Mouse (Mus musculus) cerebellum, adult (tissue): ENCODE measurements around the gene Shank3.

Source experiments
- ATAC-seq: cut with Nextera tagmentation; 2 replicates; pipeline ENCODE4 v1.9.2; 2017; ENCODE audit warnings: mild to moderate bottlenecking, moderate library complexity, mixed read lengths; ENCODE audit not compliant: insufficient number of reproducible peaks, low FRiP score, low TSS enrichment

Gene Shank3

DNA sequence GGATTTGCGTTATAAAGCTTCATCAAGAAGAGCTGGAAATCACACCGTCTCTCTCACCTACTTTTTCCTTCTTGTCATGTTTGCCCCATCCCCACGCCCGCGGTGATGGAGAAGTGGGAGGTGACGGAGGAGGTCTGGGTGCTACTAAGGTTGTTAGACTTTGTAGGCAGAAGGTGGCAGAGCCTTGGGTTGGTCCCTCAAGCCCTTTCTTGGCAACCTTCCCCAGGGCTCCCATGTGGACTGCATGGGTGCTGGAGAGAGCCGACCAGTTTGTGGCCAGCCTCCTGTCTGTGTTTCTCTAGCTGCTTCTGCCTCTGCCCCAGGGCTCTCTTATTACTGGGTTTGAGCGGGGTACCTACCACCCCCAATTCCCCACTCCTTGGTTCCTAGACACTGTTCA lies 51.1 kb downstream of the Shank3 start:
- ATAC-seq: no peak

DNA sequence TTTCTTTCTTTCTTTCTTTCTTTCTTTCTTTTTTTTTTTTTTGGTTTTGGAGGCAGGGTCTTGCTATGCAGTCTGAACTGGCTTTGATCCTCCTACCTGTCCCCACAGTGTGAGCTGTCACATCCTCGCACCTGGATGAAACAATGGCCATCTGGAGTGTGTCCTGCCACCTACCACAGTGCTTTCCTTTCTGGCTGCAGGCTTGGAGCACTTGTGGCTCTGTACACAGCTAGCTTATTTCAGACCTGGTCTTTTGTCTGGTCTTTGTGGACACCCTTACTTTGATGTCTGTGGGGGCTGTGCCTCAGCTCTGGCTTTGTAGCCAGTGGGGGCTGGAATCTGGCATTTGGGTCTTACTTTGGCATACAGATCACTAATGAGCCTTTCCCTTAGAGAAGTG lies 52.3 kb downstream of the Shank3 start:
- no peak for ATAC-seq

DNA sequence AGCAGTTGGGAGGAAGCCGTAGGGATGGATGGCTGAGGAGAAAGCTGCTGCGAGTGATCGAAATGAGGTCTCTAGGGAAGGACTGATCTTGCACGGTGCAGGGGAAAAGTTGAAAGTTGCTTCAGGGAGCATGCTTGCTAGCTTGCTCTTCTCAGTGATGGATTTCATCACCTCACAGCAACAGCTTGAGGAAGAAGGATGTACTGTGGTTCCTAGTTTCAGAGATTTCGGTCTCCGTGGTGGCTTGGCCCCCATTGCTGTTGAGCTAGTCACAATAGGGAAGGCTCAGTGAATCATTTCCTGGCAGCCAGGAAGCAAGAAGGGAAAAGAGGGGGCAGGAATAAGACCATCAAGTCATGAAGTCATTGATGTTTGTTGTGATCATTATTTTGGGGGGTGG lies 56.2 kb downstream of the Shank3 start:
- ATAC-seq: no peak

DNA sequence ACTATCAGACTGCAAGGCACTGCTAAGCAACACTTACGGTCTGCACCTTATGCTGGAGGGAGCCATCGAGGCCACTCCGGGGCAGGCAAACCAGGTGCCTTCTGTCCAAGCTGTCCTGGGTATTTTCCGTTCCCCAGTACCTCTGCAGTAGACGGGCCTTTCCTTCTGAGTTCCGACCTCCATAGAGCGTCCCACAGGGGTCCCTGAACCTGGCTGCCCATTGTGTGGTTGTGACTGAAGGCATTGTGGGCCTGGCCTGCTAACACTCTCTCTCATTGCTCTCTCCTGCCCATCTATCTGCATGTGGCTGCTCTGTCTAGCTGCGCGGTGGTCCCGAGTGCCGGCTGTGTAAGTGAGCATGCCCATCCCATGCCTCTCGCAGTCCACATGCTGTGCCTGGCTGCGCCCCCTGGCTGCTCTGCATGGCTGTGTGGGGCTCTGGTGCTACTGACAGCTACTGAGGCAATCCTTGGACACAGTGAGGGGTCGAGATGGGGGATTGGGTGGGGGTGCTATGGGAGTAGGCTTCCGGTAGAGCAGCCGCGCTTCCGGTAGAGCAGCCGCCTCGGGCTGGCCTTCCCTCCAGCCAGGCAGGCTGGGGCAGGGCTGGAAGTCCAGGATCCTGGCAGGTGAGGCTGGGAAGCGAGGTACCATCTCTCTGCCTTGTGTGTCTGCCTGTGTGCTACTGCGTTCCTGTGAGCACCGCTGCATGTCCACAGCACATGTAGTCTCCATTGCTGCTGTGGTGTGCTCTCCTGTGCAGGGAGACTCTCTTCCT lies 57.2 kb downstream of the Shank3 start:
- 0 out of 2 replicates have a peak, but pooled peaks have one; percentile 8 for ATAC-seq

DNA sequence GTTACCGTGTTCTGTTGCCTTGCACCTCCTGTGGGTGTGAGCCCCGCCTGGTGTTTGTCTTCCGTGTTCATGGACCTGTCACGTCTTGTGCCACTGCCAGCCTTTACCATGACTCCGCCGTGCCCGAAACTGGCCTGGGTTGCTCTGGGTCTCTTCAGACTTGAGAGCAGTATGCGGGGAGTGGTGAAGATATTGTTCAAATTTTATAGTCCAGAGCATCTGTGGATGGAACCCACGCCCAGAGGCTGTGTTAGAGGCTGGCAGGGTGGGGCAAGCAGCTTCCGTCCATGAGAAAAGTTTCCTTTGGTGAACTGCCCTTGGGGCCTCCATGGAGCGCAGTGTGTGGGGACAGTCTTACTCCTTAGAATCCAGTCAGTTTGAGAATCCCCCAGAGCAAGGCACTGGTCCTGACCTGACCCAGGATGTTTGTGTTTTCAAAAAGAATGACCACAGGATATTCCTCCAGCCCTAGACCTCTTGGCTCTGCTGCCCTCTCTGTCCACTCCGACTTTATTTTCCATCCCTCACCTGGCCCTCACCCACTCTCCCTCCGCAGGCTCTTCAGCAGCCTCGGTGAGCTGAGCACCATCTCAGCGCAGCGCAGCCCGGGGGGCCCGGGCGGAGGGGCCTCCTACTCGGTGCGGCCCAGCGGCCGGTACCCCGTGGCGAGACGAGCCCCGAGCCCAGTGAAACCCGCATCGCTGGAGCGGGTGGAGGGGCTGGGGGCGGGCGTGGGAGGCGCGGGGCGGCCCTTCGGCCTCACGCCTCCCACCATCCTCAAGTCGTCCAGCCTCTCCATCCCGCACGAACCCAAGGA lies 58.0 kb downstream of the Shank3 start:
- ATAC-seq: 0 out of 2 replicates have a peak, but pooled peaks have one; percentile 3

DNA sequence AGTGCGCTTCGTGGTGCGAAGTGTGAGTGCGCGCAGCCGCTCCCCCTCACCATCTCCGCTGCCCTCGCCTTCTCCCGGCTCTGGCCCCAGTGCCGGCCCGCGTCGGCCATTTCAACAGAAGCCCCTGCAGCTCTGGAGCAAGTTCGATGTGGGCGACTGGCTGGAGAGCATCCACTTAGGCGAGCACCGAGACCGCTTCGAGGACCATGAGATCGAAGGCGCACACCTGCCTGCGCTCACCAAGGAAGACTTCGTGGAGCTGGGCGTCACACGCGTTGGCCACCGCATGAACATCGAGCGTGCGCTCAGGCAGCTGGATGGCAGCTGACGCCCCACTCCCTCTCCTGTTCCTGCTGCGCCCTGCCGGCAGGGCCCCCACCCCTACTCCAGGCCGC lies 58.6 kb downstream of the Shank3 start:
- no peak for ATAC-seq

DNA sequence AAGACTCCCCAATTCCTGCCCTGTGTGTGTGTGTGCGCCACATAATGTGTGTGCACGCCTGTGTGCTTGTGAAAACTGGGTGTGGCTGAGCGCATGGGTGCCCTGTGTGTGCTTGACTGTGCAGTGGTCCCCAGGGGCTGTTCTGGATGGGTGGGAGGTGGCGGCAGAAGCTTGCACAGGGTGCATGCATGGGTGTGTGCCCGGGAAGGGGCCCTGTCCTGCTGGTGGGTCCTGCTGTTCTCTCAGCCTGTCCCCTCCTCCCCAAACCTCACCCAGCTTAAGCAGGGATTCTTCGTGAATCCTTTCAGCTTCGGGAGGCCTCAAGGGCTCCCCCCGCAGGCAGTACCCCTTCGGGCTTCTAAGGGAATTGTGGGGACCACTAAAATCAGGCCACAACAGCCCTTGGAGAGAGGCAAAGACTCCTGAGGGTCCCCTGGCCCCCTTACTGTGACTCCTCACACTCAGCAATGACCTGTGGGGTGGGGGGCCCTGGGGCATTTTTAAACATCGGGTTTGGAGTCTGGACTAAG lies 59.8 kb downstream of the Shank3 start:
- ATAC-seq: no peak

DNA sequence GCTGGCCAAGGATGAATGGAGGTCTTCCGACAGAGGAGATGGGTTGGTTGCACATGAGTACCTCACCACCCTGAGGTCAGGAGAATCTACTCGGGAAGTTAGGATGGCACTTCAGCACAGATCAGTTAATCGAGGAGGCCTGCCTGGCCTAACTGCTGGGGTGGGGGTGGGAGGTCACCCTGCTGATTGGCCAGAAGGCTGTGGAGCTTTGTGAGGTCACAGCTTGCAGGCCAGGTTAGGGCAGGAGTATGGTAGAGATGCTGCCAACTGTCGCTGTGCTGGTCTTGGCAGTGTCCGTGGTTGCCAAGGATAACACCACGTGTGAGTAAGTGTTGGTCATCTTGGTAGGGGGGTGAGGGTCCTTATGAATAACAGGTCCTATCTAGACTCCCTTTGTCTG lies 68.7 kb downstream of the Shank3 start, which contains the start of gene Acr:
TSS of gene Acr (plus strand) at position 213 of the 400 bp plus-strand sequence.
- ATAC-seq: no peak

DNA sequence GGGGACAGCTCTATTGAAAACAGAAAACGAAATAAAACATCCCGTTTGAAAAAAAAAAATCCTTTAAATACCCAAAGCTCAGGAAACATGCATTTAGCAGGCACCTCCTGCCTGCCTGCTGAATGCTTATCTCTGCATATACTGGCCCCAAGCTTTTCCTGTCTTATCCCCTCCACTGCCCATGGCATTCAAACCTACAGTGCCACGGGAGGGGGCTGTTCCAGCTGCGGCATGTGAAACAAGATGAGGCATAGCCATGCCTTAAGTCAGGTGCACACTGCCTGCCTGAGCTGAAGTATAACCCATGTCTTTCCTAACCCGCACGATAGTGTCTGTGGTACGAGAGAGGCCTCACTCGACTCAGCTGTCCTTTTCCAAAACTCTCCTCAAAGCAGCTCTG lies 72.7 kb downstream of the Shank3 start:
- ATAC-seq: no peak

DNA sequence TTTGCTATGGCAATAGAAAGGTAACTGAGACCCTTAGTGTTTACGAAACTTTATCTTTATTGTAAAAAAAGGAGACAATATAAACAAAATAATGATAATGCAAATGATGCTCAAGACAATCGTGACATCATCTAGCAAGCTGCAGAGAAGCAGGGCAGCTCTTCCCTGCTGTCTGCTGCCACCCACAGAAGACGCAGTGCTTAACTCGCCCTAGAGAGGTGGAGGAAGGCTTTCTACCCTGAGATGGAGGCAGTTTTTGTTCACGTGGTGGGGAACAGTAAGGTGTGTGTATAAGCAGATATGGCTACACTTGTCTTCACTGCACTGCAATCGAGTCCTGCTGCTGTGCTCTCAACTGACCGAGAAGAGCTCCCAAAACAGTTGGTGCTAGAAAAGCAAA lies 83.1 kb downstream of the Shank3 start:
- no peak for ATAC-seq

DNA sequence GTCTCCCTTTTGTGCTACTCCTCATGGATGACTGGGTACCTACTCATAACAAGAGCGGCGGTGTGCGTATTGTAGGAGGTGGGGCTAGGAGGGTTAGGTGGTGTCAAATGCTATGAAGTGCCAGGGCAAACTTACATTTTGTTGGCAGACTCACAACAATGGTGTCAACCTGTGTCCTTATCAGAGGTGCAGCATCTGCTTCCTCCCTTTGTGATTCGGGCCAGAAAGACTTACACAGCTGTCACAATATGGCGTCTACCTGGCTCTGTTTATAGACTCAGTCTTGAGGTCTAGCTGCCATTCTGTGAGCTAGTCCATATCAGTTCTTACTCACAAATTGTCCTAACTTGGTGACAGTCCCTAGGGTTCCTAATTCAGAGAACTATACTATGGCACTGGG lies 85.7 kb downstream of the Shank3 start:
- no peak for ATAC-seq

DNA sequence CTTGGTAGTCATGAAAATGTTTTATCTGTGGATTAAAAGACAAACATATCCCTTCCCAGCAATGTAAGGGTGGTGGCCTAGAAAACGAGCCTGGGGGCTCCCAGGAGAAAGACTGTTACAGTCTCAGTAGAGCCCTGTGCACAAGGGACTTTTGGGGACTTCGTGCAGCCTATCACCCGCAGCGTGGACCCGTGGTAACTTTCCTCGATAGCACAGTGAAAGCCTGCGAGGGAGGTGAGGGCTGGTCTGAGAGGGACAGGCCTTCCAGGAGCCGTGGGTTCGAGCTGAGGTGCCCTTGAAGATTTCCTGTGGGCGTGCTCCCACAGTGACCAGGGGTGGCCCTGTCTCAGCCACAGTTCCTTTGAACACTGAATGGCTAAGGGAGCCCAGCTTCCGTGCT lies 86.2 kb downstream of the Shank3 start:
- no peak for ATAC-seq

DNA sequence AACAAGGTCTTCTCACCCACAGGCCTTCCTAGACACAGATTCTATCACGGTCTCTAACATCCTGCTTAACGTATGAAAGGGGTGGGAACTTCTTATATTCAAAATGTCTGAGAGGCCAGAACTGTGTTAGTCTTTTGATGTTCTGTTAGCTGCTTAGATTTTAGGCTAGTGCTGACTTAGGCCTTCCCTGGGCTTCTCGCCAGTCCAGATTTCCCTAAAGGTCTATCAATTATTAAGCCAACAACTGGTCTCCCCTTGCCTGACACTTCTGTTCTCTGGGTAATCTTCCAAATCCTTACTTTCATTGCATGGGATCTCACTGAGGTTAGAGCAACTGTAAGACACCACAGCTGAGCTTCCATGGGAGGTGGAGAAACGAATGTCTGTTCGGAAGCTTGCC lies 89.7 kb downstream of the Shank3 start:
- no peak for ATAC-seq

DNA sequence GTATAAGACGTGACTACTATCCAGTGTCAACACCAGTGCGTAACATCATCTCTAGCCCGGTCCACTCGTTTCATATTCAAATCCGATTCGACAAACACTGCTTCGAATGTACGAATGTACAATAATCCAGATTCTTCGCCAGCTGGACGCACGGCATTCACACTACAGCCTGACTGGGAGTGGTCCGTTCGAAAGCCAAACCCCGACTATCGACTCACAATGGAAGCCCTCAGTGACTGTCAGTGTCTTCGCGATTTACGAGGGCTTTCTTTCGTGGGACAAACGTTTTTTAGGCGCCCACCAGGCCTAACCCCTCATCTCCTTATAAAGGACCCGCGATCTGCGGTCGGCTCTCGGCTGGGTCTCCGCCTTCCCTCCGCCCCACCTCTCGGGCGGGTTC lies 91.9 kb downstream of the Shank3 start:
- no peak for ATAC-seq

DNA sequence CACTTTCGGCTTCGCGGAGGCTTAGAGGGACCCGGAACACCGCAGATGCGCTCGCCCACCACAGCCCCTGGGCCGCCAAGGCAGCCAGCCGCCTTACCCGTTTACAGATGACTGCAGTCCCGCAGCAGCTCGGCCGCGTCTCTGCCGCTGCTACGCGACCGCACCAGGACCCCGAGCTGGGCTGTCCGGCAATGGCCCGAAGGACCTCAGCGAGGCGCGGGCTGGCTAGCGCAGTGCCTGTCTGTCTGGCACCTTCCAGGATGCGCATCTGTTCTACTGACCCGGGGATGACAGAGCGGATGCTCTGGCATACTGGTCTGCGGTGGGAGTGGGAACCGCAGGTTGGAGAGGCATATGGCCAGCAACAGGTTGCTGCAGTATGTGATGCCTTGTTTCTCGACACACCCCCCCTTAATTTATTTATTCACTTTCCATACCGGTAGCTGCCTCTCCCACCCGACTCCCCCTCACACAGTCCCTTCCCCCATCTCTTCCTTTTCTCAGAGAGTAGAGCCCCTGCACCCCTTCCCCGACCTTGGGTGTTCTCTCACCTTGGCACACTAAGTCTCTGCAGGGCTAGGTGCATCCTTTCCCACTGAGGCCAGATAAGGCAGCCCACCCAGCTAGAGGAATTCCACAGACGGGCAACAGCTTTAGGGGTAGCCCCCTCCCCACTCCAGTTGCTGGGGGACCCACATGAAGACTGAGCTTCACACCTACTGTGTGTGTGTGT lies 92.5 kb downstream of the Shank3 start, which contains the start of gene Rabl2:
TSS of gene Rabl2 (minus strand) at position 201 of the 733 bp plus-strand sequence.
- ATAC-seq: peak; percentile 94

DNA sequence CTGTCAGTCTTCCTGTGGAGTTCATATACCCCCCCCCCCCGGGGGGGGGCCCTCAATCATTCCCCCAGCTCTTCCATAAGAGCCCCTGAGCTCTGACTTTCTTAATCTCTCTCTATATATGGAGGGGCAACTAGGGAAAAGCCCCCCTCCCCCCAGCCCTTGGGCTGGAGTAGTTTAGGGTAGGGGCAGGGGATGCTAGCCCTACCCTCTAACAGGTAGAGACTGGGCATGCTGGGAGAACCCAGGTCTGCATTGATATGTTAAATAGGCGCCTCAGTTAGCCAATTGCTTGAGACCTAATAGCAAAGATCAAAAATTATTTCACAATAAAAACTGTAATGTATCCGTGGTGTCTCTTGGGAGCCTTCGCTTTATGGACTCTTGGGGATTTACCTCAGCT lies 93.1 kb downstream of the Shank3 start:
- ATAC-seq: no peak

DNA sequence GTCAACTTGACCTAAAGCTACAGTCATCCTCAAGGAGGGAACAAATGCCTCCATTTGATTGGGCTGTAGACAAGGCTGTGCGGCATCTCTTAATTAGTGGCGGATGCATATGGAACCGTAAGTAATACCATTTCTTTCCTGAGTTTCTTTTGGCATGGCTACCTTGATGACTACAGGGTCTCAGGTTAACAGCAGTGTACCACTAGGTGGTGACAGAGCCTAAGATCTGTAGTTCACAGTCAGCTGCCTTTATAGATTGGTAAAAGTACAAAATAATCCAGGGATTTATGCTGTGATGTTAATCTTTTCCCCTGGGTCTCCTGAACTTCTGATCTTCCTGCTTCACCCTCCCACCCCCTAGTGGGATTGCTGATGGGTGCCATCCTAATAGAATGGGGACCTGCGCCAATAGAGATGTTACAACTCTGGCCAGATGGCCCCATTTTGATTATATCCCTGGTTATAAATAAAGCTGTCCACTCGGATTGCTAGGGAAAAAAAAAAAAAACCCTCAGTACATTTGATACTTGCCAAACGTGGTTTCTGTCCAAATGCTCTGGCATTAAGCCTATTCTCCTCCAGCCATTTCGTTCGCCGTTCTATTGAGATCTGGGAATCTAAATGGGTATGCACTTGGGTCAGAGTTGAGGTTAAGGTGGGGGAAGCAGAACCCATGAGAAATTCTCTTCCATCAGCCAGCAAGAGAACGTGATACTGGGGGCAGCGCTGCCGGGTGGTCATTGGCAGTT lies 106.6 kb downstream of the Shank3 start:
- ATAC-seq: no peak

DNA sequence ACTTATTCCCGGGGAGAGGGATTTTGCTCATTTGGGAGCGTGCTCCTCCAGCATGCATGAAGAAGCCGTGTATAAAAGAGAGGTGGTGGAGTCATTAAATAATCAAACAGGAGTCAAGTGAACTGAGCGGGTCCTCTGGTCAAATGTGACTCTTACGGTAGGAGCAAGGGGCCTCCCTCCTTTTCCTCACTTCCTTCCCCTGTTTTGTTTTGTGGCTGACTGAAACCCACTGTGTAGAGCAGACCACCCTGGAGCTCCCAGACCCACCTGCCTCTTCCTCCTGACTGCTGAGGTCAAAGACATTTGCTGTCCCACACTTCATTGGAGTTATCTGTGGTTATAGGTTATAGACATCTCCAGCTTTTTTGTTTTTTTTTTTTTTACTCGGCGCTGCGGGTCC lies 108.1 kb downstream of the Shank3 start:
- no peak for ATAC-seq

DNA sequence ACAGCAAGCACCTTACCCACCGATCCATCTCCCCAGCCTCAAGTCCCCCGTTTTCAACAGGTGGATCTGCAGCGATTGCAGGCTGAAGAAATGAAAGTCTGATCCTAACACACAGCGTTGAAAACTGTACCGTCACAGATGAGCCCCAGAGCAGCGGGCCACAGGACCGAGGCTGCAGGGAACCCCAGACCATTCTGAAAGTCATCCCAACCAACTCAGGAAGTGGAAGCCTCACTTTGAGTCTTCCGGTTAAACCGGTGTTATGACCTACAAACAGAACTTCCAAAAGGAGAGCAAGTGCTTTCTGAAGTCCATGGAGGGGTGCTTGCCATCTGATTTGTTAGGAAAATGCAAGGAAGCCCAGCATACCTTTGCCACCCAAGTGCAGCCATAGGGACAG lies 108.5 kb downstream of the Shank3 start:
- ATAC-seq: no peak
